Mouse (Mus musculus) forebrain, embryonic 15.5 days (tissue): ENCODE data around the gene Rarres1. TPM values are rescaled to one million over a fixed set of nuclear protein-coding genes. Genes with fewer than 3 reads are reported as not detected.

ENCODE experiments used
- ATAC-seq: fragments of 200-750 bp; cut with Nextera tagmentation; replicated peaks from 2 replicates; pipeline ENCODE4 v1.8.0; 2017; ENCODE audit warnings: mild to moderate bottlenecking, moderate TSS enrichment, moderate library complexity
- H3K27ac ChIP-seq: fragments of 300-500 bp; sonication (generic); replicated peaks from 2 replicates; pipeline ENCODE4 v1.5.1; 2015; ENCODE audit warnings: mild to moderate bottlenecking, inconsistent platforms
- H3K27me3 ChIP-seq: fragments of 300-500 bp; sonication (generic); 2 replicates; pipeline ENCODE4 v1.6.1; 2015; ENCODE audit warnings: inconsistent platforms
- H3K36me3 ChIP-seq: fragments of 300-500 bp; sonication (generic); 2 replicates; pipeline ENCODE4 v1.6.1; 2015; ENCODE audit warnings: mild to moderate bottlenecking, inconsistent platforms
- H3K4me1 ChIP-seq: fragments of 300-500 bp; sonication (generic); 2 replicates; pipeline ENCODE4 v1.6.1; 2015; ENCODE audit warnings: inconsistent platforms
- H3K4me2 ChIP-seq: fragments of 300-500 bp; sonication (generic); replicated peaks from 2 replicates; pipeline ENCODE4 v1.6.1; 2015; ENCODE audit warnings: mild to moderate bottlenecking, inconsistent platforms
- H3K4me3 ChIP-seq: fragments of 300-500 bp; sonication (generic); 2 replicates; pipeline ENCODE4 v1.5.1; 2015; ENCODE audit warnings: mild to moderate bottlenecking, inconsistent platforms
- H3K9ac ChIP-seq: fragments of 300-500 bp; sonication (generic); replicated peaks from 2 replicates; pipeline ENCODE4 v1.6.1; 2015; ENCODE audit warnings: mild to moderate bottlenecking, inconsistent platforms
- H3K9me3 ChIP-seq: fragments of 300-500 bp; sonication (generic); 2 replicates; pipeline ENCODE4 v1.6.1; 2016; ENCODE audit warnings: inconsistent platforms
- WGBS: fragments of 180-500 bp; shearing (Covaris S2); methylation state at CpG from one replicate; pipeline ENCODE4 v1.1.7; 2015; ENCODE audit warnings: mixed read lengths; 5-methylcytosine and 5-hydroxymethylcytosine counted together
- polyA plus RNA-seq: library from polyadenylated mRNA; unstranded; fragments of >200 nt; fragmentation: Nextera tagmentation; extraction: Ambion mirVana; gene quantifications from 2 replicates; pipeline ENCODE4 v1.2.1, GENCODE M21; 2015

Rarres1 gene
- polyA plus RNA-seq, 1 experiment from 2014 or later, result 0.88 TPM

- WGBS, result 76% methylated on average over 5 of the region's 5 CpGs
- H3K4me1 ChIP-seq, result no peaks in the 10 kb centered on the region
- H3K36me3 ChIP-seq, result peaks cover 73% of the 10 kb centered on the region
Observed at GRCm38 (mm10) chr3:67450601-67451210, 64.6 kb downstream of the Rarres1 start.

GRCm38 (mm10) chr3:67449660-67450059 lies 65.7 kb downstream of the Rarres1 start:
- 93% methylated on average over 21 of the region's 21 CpGs for WGBS
- H3K9ac ChIP-seq, result no peak overlapping the region
- H3K36me3 ChIP-seq, result peaks cover 72% of the 10 kb centered on the region
- no peak overlapping the region for H3K4me3 ChIP-seq
- H3K4me2 ChIP-seq, result no peak overlapping the region
- H3K4me1 ChIP-seq, result no peaks in the 10 kb centered on the region
- no peaks in the 10 kb centered on the region for H3K27me3 ChIP-seq
- no peaks in the 10 kb centered on the region for H3K9me3 ChIP-seq
- H3K27ac ChIP-seq, result no peak overlapping the region
- ATAC-seq, result no peak

More at GRCm38 (mm10) chr3:67450601-67451210, 64.6 kb downstream of the Rarres1 start:
- Histone ChIP-seq H3K9me3 (no peaks in the 10 kb centered on the region), H3K4me2 (no peak overlapping the region), H3K27me3 (no peaks in the 10 kb centered on the region), H3K9ac (no peak overlapping the region), H3K27ac (no peak overlapping the region), H3K4me3 (no peak overlapping the region)
- no peak for ATAC-seq

GRCm38 (mm10) chr3:67447143-67447542 lies 68.2 kb downstream of the Rarres1 start:
- Histone ChIP-seq H3K4me2 (no peak overlapping the region), H3K9ac (no peak overlapping the region), H3K4me1 (no peaks in the 10 kb centered on the region), H3K27ac (no peak overlapping the region), H3K4me3 (no peak overlapping the region), H3K9me3 (no peaks in the 10 kb centered on the region), H3K27me3 (no peaks in the 10 kb centered on the region), H3K36me3 (peaks cover 68% of the 10 kb centered on the region)
- ATAC-seq, result no peak; the same call in 1 of the 2 replicates
- WGBS, result 87% methylated on average over 2 of the region's 2 CpGs

- WGBS, result 94% methylated on average over 6 of the region's 6 CpGs
- no peaks in the 10 kb centered on the region for H3K9me3 ChIP-seq
- peaks cover 9% of the 10 kb centered on the region for H3K4me1 ChIP-seq
- no peak overlapping the region for H3K9ac ChIP-seq
- ATAC-seq, result no peak
- no peaks in the 10 kb centered on the region for H3K27me3 ChIP-seq
- no peak overlapping the region for H3K27ac ChIP-seq
- no peak overlapping the region for H3K4me3 ChIP-seq
- H3K4me2 ChIP-seq, result no peak overlapping the region
- H3K36me3 ChIP-seq, result peaks cover 58% of the 10 kb centered on the region
Observed at GRCm38 (mm10) chr3:67434011-67434410, 81.3 kb downstream of the Rarres1 start.

- H3K4me2 ChIP-seq, result peak within 1 kb of the TSS; percentile 67
- H3K36me3 ChIP-seq, result peaks cover 23% of the 10 kb centered on the region
- H3K4me3 ChIP-seq, result peak within 1 kb of the TSS; percentile 94
- under 1% methylated on average over 24 of the region's 24 CpGs for WGBS
- peak within 1 kb of the TSS; percentile 78 for H3K9ac ChIP-seq
- H3K27ac ChIP-seq, result no peak within 1 kb of the TSS
- peaks cover 9% of the 10 kb centered on the region for H3K4me1 ChIP-seq
- peak; percentile 98 for ATAC-seq
- peaks cover 11% of the 10 kb centered on the region for H3K9me3 ChIP-seq
- no peaks in the 10 kb centered on the region for H3K27me3 ChIP-seq
Observed at GRCm38 (mm10) chr3:67429999-67430380, 85.3 kb downstream of the Rarres1 start, which contains the start of gene Gfm1. Gene Gfm1, plus strand, starts transcription at chr3:67430096.

- Histone ChIP-seq H3K36me3 (peaks cover 20% of the 10 kb centered on the region), H3K4me3 (peak overlapping the region; percentile 94), H3K4me2 (peak overlapping the region; percentile 67), H3K4me1 (peaks cover 9% of the 10 kb centered on the region), H3K27ac (no peak overlapping the region), H3K27me3 (no peaks in the 10 kb centered on the region), H3K9me3 (peaks cover 11% of the 10 kb centered on the region), H3K9ac (peak overlapping the region; percentile 78; the same call in 1 of the 2 replicates)
- WGBS, result 35% methylated on average over 8 of the region's 8 CpGs
- peak; percentile 86 for ATAC-seq
Observed at GRCm38 (mm10) chr3:67429338-67429998, 85.9 kb downstream of the Rarres1 start.

Other genes starting within 250 kb of the Rarres1 start
- gene Mlf1, start 141.4 kb downstream of the Rarres1 start, polyA plus RNA-seq, result 13.7 and 19.7 TPM in 2 replicates
- gene Gm17402, start 140.4 kb downstream of the Rarres1 start, polyA plus RNA-seq, result not detected in 2 replicates
- gene Gfm1, start 85.4 kb downstream of the Rarres1 start, polyA plus RNA-seq, result 33.2 and 33.8 TPM in 2 replicates
- gene Lxn, start 51.6 kb downstream of the Rarres1 start, polyA plus RNA-seq, result 57.5 and 64.1 TPM in 2 replicates
- 36.3 and 36.9 TPM in 2 replicates for gene Mfsd1, start 67.2 kb upstream of the Rarres1 start, polyA plus RNA-seq